ENCODE assay signal across 18 mouse cellular contexts in genomic region chr7:45232716-45233465, GRCm38 (mm10). TPM values are rescaled to one million over a fixed set of nuclear protein-coding genes. Genes with fewer than 3 reads are reported as not detected.
A peak's percentile ranks its signal among the peaks of the same experiment; 100 is the strongest.
DNase-seq lines count a peak whose midpoint lies in the region; ATAC-seq and TF ChIP-seq lines count a peak whose summit lies in the region.
"Had no signal": no experiment of that assay in that cellular context is flagged by ENCODE, and none has a peak within 500 bp of the region (broad histone marks: within the 10 kb centered on the region; RNA-seq: fewer than 3 reads in every experiment).

No protein-coding gene starts in this region.

- 73% methylated on average over 13 of the region's 13 CpGs for WGBS in forebrain, embryonic 13.5 days
- WGBS in forebrain, postnatal 0 days: 62% methylated on average over 13 of the region's 13 CpGs

- H3K36me3 ChIP-seq in forebrain, embryonic 13.5 days (ENCODE audit: poor library complexity, severe bottlenecking): peaks cover 44% of the 10 kb centered on the region
- H3K36me3 ChIP-seq in forebrain, postnatal 0 days (ENCODE audit: insufficient read depth): peaks cover 7% of the 10 kb centered on the region; the same call in 1 of the 2 replicates

- no peak overlapping the region for H3K4me3 ChIP-seq in forebrain, embryonic 13.5 days
- no peak overlapping the region for H3K4me3 ChIP-seq in forebrain, postnatal 0 days (ENCODE audit: low read depth, low read length)
- H3K4me3 ChIP-seq: neural tube, embryonic 12.5 days had no signal

- no peak overlapping the region for H3K9ac ChIP-seq in forebrain, embryonic 13.5 days
- H3K9ac ChIP-seq in forebrain, postnatal 0 days: no peak overlapping the region
- H3K9ac ChIP-seq: neural tube, embryonic 12.5 days had no signal

- TF ChIP-seq CTCF in forebrain, postnatal 0 days (IDR thresholded peaks at IDR 0.05; ENCODE audit: low read depth): no peak

- peaks cover 17% of the 10 kb centered on the region for H3K27me3 ChIP-seq in forebrain, embryonic 13.5 days
- no peaks in the 10 kb centered on the region for H3K27me3 ChIP-seq in forebrain, postnatal 0 days (ENCODE audit: insufficient read depth, low read length)

- ATAC-seq in forebrain, embryonic 13.5 days: no peak
- ATAC-seq in forebrain, postnatal 0 days: no peak
- ATAC-seq in monocyte, adult 5-6 weeks (replicated peaks; ENCODE audit: insufficient number of reproducible peaks, low FRiP score, low TSS enrichment, poor library complexity, severe bottlenecking): no peak

- no peak for DNase-seq in forebrain, postnatal 0 days
- DNase-seq in left cerebral cortex, adult 11 months (ENCODE audit: low spot score): peak; percentile 42
- DNase-seq in left cerebral cortex, postnatal 4 days: no peak
- peak; percentile 43 for DNase-seq in c-Kit-positive CD71-positive TER-119-negative erythroid progenitor cells, embryonic 14.5 days (ENCODE audit: low read depth)
- peak; percentile 56 to 90 for DNase-seq in left cerebral cortex, postnatal 25 days (ENCODE audit: low spot score in 2 of 2)
- DNase-seq in gastrocnemius, postnatal 25 days: no peak
- DNase-seq: gastrocnemius, postnatal 14 days; heart, postnatal 36 days; kidney, adult 18-20 months; lung, adult 2 months; retina, postnatal 1 day; thymus, postnatal 4 days had no signal

- peaks cover 35% of the 10 kb centered on the region for H3K4me1 ChIP-seq in forebrain, embryonic 13.5 days
- 0 out of 2 replicates have a peak, but pooled peaks cover 6% of the 10 kb centered on the region for H3K4me1 ChIP-seq in forebrain, postnatal 0 days (ENCODE audit: insufficient read depth)

- H3K9me3 ChIP-seq in forebrain, embryonic 13.5 days (replicated peaks): no peaks in the 10 kb centered on the region
- H3K9me3 ChIP-seq in forebrain, postnatal 0 days (ENCODE audit: low read length): no peaks in the 10 kb centered on the region
- H3K9me3 ChIP-seq: G1E; neural tube, embryonic 12.5 days had no signal

- no peak overlapping the region for H3K4me2 ChIP-seq in forebrain, embryonic 13.5 days
- no peak overlapping the region for H3K4me2 ChIP-seq in forebrain, postnatal 0 days (ENCODE audit: low read depth)

- peak overlapping the region; percentile 44 for H3K27ac ChIP-seq in forebrain, embryonic 13.5 days
- no peak overlapping the region for H3K27ac ChIP-seq in forebrain, postnatal 0 days (ENCODE audit: low read depth, low read length)
- H3K27ac ChIP-seq: neural tube, embryonic 12.5 days had no signal

- intact Hi-C loops in left cerebral cortex, postnatal 4 days (cut with DNase I): no loop called here
- intact Hi-C loops in left cerebral cortex, postnatal 25 days (cut with DNase I): loop anchor here (1.0 kb wide), 4 partner anchors 31 to 71 kb away; partner anchors contain the start of gene Slc6a21

RNA-seq across cellular contexts. Expression of gene Cd37, which starts 6.0 kb away (rescaled TPM):
- polyA plus RNA-seq in forebrain, embryonic 13.5 days (2015; fragmentation: Nextera tagmentation; extraction: Ambion mirVana): 0.96 and 1.3 TPM in 2 replicates
- total RNA-seq in forebrain, postnatal 0 days (2014; rRNA removed): 0.46 and 0.62 TPM in 2 replicates
- 2.0 and 2.5 TPM in 2 replicates for polyA plus RNA-seq in forebrain, postnatal 0 days (2015; fragmentation: Nextera tagmentation; extraction: Ambion mirVana)
- 1 to 10 TPM; 2.5 to 2.6 TPM for total RNA-seq in left cerebral cortex, postnatal 4 days (2021)
- total RNA-seq in left cerebral cortex, postnatal 25 days (2021): 1 to 10 TPM; 2.5 to 4.4 TPM
- total RNA-seq in monocyte, adult 5-6 weeks (2017): 112 to 185 TPM (median 125 TPM) in 3 replicates
- 1 to 10 TPM; 1.3 to 2.0 TPM for total RNA-seq in gastrocnemius, postnatal 25 days (2021)

RNA-seq across cellular contexts. Expression of gene Slc6a16, which starts 8.0 kb away (rescaled TPM):
- 0.11 and 0.23 TPM in 2 replicates for polyA plus RNA-seq in forebrain, embryonic 13.5 days (2015; fragmentation: Nextera tagmentation; extraction: Ambion mirVana)
- 0.24 TPM in 1 of 2 replicates, not detected in the other for total RNA-seq in forebrain, postnatal 0 days (2014; rRNA removed)
- polyA plus RNA-seq in forebrain, postnatal 0 days (2015; fragmentation: Nextera tagmentation; extraction: Ambion mirVana): 0.74 and 1.7 TPM in 2 replicates
- total RNA-seq in left cerebral cortex, postnatal 4 days (2021): 1 to 10 TPM; 1.2 to 1.8 TPM
- total RNA-seq in left cerebral cortex, postnatal 25 days (2021): 1 to 10 TPM; 1.6 to 1.9 TPM
- 0.64 TPM in 1 of 3 replicates, not detected in the others for total RNA-seq in monocyte, adult 5-6 weeks (2017)
- not detected for total RNA-seq in gastrocnemius, postnatal 25 days (2021)
- total RNA-seq: gastrocnemius, postnatal 14 days; heart, postnatal 36 days; megakaryocyte-erythroid progenitor cell, adult 5-6 weeks had no signal
- polyA plus RNA-seq: G1E; stomach, embryonic 14.5 days had no signal

RNA-seq across cellular contexts. Expression of gene Tead2, which starts 17.3 kb away (rescaled TPM):
- 181 and 198 TPM in 2 replicates for polyA plus RNA-seq in forebrain, embryonic 13.5 days (2015; fragmentation: Nextera tagmentation; extraction: Ambion mirVana)
- 30.6 and 40.6 TPM in 2 replicates for total RNA-seq in forebrain, postnatal 0 days (2014; rRNA removed)
- polyA plus RNA-seq in forebrain, postnatal 0 days (2015; fragmentation: Nextera tagmentation; extraction: Ambion mirVana): 18.4 and 22.5 TPM in 2 replicates
- total RNA-seq in left cerebral cortex, postnatal 4 days (2021): 10 to 100 TPM; 15.1 to 17.6 TPM
- total RNA-seq in left cerebral cortex, postnatal 25 days (2021): 1 to 10 TPM; 2.8 to 5.5 TPM
- 0.48 to 2.5 TPM (median 0.64 TPM) in 3 replicates for total RNA-seq in monocyte, adult 5-6 weeks (2017)
- 1 to 10 TPM; 2.5 to 2.8 TPM for total RNA-seq in gastrocnemius, postnatal 25 days (2021)
- total RNA-seq: megakaryocyte-erythroid progenitor cell, adult 5-6 weeks had no signal
- polyA plus RNA-seq: G1E had no signal

RNA-seq across cellular contexts. Expression of gene Dkkl1, which starts 20.9 kb away (rescaled TPM):
- polyA plus RNA-seq in forebrain, embryonic 13.5 days (2015; fragmentation: Nextera tagmentation; extraction: Ambion mirVana): 0.59 and 0.63 TPM in 2 replicates
- total RNA-seq in forebrain, postnatal 0 days (2014; rRNA removed): 8.4 and 9.1 TPM in 2 replicates
- polyA plus RNA-seq in forebrain, postnatal 0 days (2015; fragmentation: Nextera tagmentation; extraction: Ambion mirVana): 8.9 and 12.1 TPM in 2 replicates
- 10 to 100 TPM; 14.5 to 18.3 TPM for total RNA-seq in left cerebral cortex, postnatal 4 days (2021)
- 10 to 100 TPM; 25.1 to 29.2 TPM for total RNA-seq in left cerebral cortex, postnatal 25 days (2021)
- 4.7 to 8.7 TPM (median 6.1 TPM) in 3 replicates for total RNA-seq in monocyte, adult 5-6 weeks (2017)
- total RNA-seq in gastrocnemius, postnatal 25 days (2021): not detected
- total RNA-seq: gastrocnemius, postnatal 14 days; heart, postnatal 36 days had no signal
- polyA plus RNA-seq: G1E had no signal

RNA-seq across cellular contexts. Expression of gene Ccdc155, which starts 28.2 kb away (rescaled TPM):
- polyA plus RNA-seq in forebrain, embryonic 13.5 days (2015; fragmentation: Nextera tagmentation; extraction: Ambion mirVana): 0.87 and 0.93 TPM in 2 replicates
- total RNA-seq in forebrain, postnatal 0 days (2014; rRNA removed): 0.14 and 0.46 TPM in 2 replicates
- 0.35 and 0.97 TPM in 2 replicates for polyA plus RNA-seq in forebrain, postnatal 0 days (2015; fragmentation: Nextera tagmentation; extraction: Ambion mirVana)
- 1 to 10 TPM; 1.1 to 1.9 TPM for total RNA-seq in left cerebral cortex, postnatal 4 days (2021)
- 1 to 10 TPM; 5.2 to 5.3 TPM for total RNA-seq in left cerebral cortex, postnatal 25 days (2021)
- total RNA-seq in monocyte, adult 5-6 weeks (2017): 0.75 TPM in 1 of 3 replicates, not detected in the others
- total RNA-seq in gastrocnemius, postnatal 25 days (2021): under 1 TPM; 0.19 to 0.23 TPM
- total RNA-seq: G1E; heart, postnatal 36 days had no signal
- polyA plus RNA-seq: G1E had no signal

Comparison
In these comparisons a context has a peak if more than half of its experiments do, and no peak if none do; other contexts are left out.
1. DNase-seq: peak in left cerebral cortex, adult 11 months (single experiment), c-Kit-positive CD71-positive TER-119-negative erythroid progenitor cells, embryonic 14.5 days (single experiment) and left cerebral cortex, postnatal 25 days (2 of 2); none in forebrain, postnatal 0 days (single experiment), left cerebral cortex, postnatal 4 days (single experiment) and gastrocnemius, postnatal 25 days (single experiment).
2. RNA of gene Cd37, which starts 6.0 kb away (total RNA-seq): 112 to 185 TPM in monocyte, adult 5-6 weeks; 2.5 to 4.4 TPM in left cerebral cortex, postnatal 25 days, 2.5 to 2.6 TPM in left cerebral cortex, postnatal 4 days, 1.3 to 2.0 TPM in gastrocnemius, postnatal 25 days and 0.46 to 0.62 TPM in forebrain, postnatal 0 days; every median in the first group is over 10 times any median in the second.